Mouse (Mus musculus) forebrain, embryonic 10.5 days (tissue): Measurements from ENCODE around the gene Fryl. TPM values are rescaled to one million over a fixed set of nuclear protein-coding genes. Genes with fewer than 3 reads are reported as not detected.

Experiments used
- DNase-seq: peaks from one replicate; pipeline ENCODE4 v3.0.0-alpha.2; 2017; ENCODE audit warnings: low spot score; ENCODE audit errors: extremely low spot score
- H3K27ac ChIP-seq: fragments of 300-500 bp; sonication (generic); 2 replicates; pipeline ENCODE4 v1.5.1; 2016; ENCODE audit warnings: mild to moderate bottlenecking
- H3K27me3 ChIP-seq: fragments of 300-500 bp; sonication (generic); 2 replicates; pipeline ENCODE4 v1.6.1; 2016; ENCODE audit warnings: mild to moderate bottlenecking; ENCODE audit not compliant: poor library complexity, severe bottlenecking
- H3K36me3 ChIP-seq: fragments of 300-500 bp; sonication (generic); replicated peaks from 2 replicates; pipeline ENCODE4 v1.6.1; 2016; ENCODE audit warnings: mild to moderate bottlenecking, moderate library complexity
- H3K4me1 ChIP-seq: fragments of 300-500 bp; sonication (generic); 2 replicates; pipeline ENCODE4 v1.6.1; 2016
- H3K4me3 ChIP-seq: fragments of 300-500 bp; sonication (generic); 2 replicates; pipeline ENCODE4 v1.5.1; 2016; ENCODE audit warnings: mild to moderate bottlenecking, moderate library complexity
- H3K9me3 ChIP-seq: fragments of 300-500 bp; sonication (generic); 2 replicates; pipeline ENCODE4 v1.6.1; 2016; ENCODE audit warnings: mild to moderate bottlenecking, moderate library complexity
- WGBS: fragments of 180-500 bp; shearing (Covaris S2); methylation state at CpG from one replicate; pipeline ENCODE4 v1.1.7; 2016; 5-methylcytosine and 5-hydroxymethylcytosine counted together
- polyA plus RNA-seq: library from polyadenylated mRNA; unstranded; fragments of >200 nt; fragmentation: Nextera tagmentation; extraction: Ambion mirVana; gene quantifications from 2 replicates; pipeline ENCODE4 v1.2.1, GENCODE M21; 2016

Fryl gene
- 22.5 and 28.0 TPM in 2 replicates for polyA plus RNA-seq

- peak; percentile 99 for DNase-seq
- WGBS = under 1% methylated on average over 44 of the region's 44 CpGs
- Histone ChIP-seq H3K4me3 (peak within 1 kb of the TSS; percentile 93), H3K27ac (peak within 1 kb of the TSS; percentile 97), H3K36me3 (no peaks in the 10 kb centered on the region), H3K4me1 (peaks cover 33% of the 10 kb centered on the region), H3K27me3 (peaks cover 4% of the 10 kb centered on the region; the same call in 1 of the 2 replicates), H3K9me3 (no peaks in the 10 kb centered on the region)
Observed at GRCm38 (mm10) chr5:73256352-73257065, at the start of gene Fryl. Gene Fryl (minus strand): TSS chr5:73256619.

DNA sequence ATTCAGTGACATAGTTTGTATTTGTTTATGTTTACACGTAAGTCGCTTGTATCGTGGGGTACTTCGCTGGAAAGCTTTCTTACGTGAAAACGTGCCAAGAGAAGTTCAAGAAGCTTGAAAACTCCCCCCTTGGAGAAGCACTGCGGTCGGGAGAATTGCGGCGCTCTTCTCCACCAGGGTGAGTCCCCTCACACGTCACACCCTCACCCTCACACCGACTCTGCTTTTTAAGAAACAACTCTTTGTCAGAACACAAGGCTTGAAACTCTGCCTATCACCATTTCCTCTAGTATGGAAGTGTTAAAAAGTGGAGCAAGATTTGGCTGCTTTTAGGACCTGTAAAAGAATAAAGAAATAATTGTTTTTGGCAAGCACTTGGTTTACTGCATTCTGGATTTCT, 48.1 kb upstream of the Fryl start:
- no peak for DNase-seq
- Histone ChIP-seq H3K36me3 (peaks cover 99% of the 10 kb centered on the region), H3K27ac (no peak overlapping the region)

GRCm38 (mm10) chr5:73301601-73302307, 45.3 kb upstream of the Fryl start:
- no peaks in the 10 kb centered on the region for H3K27me3 ChIP-seq
- no peak for DNase-seq
- H3K4me1 ChIP-seq = no peaks in the 10 kb centered on the region
- no peak overlapping the region for H3K27ac ChIP-seq
- no peaks in the 10 kb centered on the region for H3K9me3 ChIP-seq
- WGBS = 92% methylated on average over 7 of the region's 7 CpGs
- peaks cover 96% of the 10 kb centered on the region for H3K36me3 ChIP-seq
- H3K4me3 ChIP-seq = no peak overlapping the region

More for the DNA sequence above, 48.1 kb upstream of the Fryl start:
- H3K4me1 ChIP-seq = no peaks in the 10 kb centered on the region
- H3K4me3 ChIP-seq = no peak overlapping the region
- no peaks in the 10 kb centered on the region for H3K9me3 ChIP-seq
- WGBS = 90% methylated on average over 12 of the region's 12 CpGs
- H3K27me3 ChIP-seq = no peaks in the 10 kb centered on the region

DNA sequence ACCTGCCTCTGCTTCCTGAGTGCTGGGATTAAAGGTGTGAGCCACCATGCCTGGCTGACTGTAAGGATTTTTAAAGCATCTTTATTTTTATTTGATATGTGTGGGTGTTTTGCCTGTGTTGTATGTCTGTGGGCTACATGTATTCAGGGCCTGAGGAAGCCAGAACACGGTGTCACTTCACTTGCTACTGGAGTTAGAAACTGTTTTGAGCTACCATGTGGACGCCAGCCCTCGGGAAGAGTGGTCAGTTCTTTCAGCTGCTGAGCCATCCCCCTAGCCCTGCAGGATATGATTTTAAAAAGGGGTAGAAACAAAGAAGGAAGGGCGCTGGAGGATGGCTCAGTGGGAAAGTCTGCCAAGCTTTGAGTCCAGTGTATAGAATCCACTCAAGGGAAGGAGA, 39.5 kb upstream of the Fryl start:
- DNase-seq = no peak
- H3K36me3 ChIP-seq = peaks cover 62% of the 10 kb centered on the region
- no peaks in the 10 kb centered on the region for H3K9me3 ChIP-seq
- H3K4me1 ChIP-seq = peaks cover 28% of the 10 kb centered on the region
- H3K27me3 ChIP-seq = no peaks in the 10 kb centered on the region
- 84% methylated on average over 4 of the region's 4 CpGs for WGBS
- no peak overlapping the region for H3K4me3 ChIP-seq
- no peak overlapping the region for H3K27ac ChIP-seq

- no peak overlapping the region for H3K4me3 ChIP-seq
- H3K9me3 ChIP-seq = no peaks in the 10 kb centered on the region
- DNase-seq = no peak
- 96% methylated on average over 7 of the region's 7 CpGs for WGBS
- peaks cover 28% of the 10 kb centered on the region for H3K4me1 ChIP-seq
- peaks cover 53% of the 10 kb centered on the region for H3K36me3 ChIP-seq
- no peaks in the 10 kb centered on the region for H3K27me3 ChIP-seq
- no peak overlapping the region for H3K27ac ChIP-seq
Observed at GRCm38 (mm10) chr5:73295016-73295415, 38.6 kb upstream of the Fryl start.

- H3K27ac ChIP-seq = peak overlapping the region; percentile 97
- H3K9me3 ChIP-seq = no peaks in the 10 kb centered on the region
- peak overlapping the region; percentile 81 for H3K4me3 ChIP-seq
- DNase-seq = no peak
- peaks cover 28% of the 10 kb centered on the region for H3K4me1 ChIP-seq
- H3K27me3 ChIP-seq = no peaks in the 10 kb centered on the region
- peaks cover 41% of the 10 kb centered on the region for H3K36me3 ChIP-seq
- 17% methylated on average over 8 of the region's 8 CpGs for WGBS
Observed at GRCm38 (mm10) chr5:73293458-73293827, 37.0 kb upstream of the Fryl start.

DNA sequence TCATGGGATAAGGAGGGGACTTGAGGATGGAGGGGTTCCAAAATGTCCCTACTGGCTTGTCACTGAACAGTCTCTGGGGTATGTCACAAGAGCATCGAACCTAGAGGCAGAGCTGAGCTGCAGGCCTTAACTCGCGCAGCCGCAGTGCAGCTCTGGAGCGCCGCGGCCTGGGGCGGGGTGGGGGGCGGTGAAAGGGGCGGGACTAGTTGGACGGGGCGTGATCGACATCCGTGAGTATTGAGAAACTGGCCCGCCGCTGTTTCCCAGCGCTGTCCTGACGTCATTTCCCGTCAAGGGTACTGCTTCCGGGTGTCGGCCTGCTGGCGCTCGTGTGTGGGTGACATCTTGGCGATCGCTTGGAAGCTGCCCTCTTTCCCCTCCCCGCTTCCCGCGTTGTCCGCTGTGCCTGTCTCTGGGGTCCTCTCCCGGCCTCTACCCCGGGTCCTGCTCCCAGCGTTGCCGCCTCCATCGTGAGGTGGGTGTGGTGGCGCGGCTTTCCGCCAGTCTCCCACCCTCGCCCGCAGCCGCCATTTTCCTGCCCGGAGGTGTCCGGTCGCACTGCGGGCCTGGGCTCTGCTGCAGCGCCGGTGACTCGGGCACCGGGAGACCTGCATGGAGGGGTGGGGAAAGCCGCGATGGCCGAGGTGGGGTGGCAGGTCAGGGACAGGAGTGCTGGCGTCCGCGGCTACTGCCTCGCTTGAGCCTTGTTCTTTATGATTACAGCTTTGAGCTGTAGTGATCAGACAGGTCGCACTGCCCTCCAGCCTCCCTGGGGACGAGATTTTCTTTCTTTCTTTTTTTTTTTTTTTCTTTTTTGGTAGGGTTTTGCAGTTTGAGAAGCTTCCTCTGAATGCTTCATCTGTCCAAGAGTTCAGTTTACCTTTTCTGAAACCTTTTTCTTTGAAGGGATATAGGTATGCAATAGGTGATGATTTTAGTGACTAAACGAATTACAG, 36.4 kb upstream of the Fryl start, which contains the start of gene Ociad1:
TSS of gene Ociad1 (plus strand) at position 283 of the 956 bp plus-strand sequence.
- Histone ChIP-seq H3K4me1 (peaks cover 28% of the 10 kb centered on the region), H3K27ac (peak within 1 kb of the TSS; percentile 97), H3K36me3 (peaks cover 35% of the 10 kb centered on the region), H3K4me3 (peak within 1 kb of the TSS; percentile 81), H3K27me3 (no peaks in the 10 kb centered on the region), H3K9me3 (no peaks in the 10 kb centered on the region)
- peak; percentile 99 for DNase-seq
- WGBS = under 1% methylated on average over 58 of the region's 58 CpGs

GRCm38 (mm10) chr5:73289900-73290299, 33.5 kb upstream of the Fryl start:
- Histone ChIP-seq H3K4me1 (peaks cover 20% of the 10 kb centered on the region), H3K4me3 (no peak overlapping the region), H3K36me3 (peaks cover 6% of the 10 kb centered on the region), H3K27ac (no peak overlapping the region), H3K9me3 (no peaks in the 10 kb centered on the region), H3K27me3 (no peaks in the 10 kb centered on the region)
- no peak for DNase-seq
- WGBS = 64% methylated on average over 2 of the region's 2 CpGs

DNA sequence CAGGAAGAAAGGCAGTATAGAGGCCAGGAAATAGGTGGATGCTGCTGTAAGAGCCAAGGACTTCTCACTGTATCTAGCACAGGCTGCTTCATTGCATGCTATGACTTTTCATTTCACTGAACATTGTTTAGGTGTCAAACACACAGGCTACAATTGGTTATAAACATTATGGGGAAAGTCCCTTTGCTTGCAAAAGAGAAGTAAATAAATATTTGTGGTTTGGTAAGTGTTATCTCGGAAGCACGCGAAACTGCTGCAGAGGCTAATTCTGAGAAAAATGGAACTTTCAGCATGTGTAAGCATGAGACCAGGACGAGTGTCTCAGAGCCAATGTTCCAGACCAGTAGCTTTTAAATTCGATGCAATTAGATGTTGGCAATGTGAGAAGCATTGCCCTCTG, 30.2 kb upstream of the Fryl start:
- Histone ChIP-seq H3K4me3 (no peak overlapping the region), H3K27ac (no peak overlapping the region), H3K9me3 (no peaks in the 10 kb centered on the region), H3K27me3 (no peaks in the 10 kb centered on the region), H3K4me1 (no peaks in the 10 kb centered on the region), H3K36me3 (no peaks in the 10 kb centered on the region)
- WGBS = 87% methylated on average over 5 of the region's 5 CpGs
- no peak for DNase-seq

DNA sequence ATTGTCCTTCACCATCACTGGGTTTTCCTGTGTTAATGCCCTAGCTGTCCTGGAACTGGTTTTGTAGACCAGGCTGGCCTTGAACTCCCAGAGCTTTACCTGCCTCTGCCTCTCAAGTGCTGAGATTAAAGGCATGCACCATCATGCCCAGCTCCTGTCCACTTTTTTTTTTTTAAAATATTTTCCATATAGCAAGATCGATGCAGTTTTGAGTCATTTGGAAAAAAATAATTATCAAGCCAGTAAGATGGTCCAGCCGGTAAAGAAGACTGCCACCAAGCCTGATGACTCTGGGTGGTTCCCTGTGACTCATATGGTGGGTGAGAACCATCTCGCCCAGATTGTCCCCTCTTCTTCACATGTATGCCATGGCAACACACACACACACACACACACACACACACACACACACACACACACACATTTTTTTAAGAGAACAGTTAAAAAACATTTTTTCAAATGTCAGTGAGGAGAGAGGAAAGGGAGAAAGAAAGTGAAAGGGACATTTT, 29.1 kb upstream of the Fryl start:
- Histone ChIP-seq H3K4me3 (no peak overlapping the region), H3K9me3 (no peaks in the 10 kb centered on the region), H3K27ac (no peak overlapping the region), H3K4me1 (no peaks in the 10 kb centered on the region), H3K27me3 (no peaks in the 10 kb centered on the region), H3K36me3 (no peaks in the 10 kb centered on the region)
- DNase-seq = no peak
- WGBS = 94% methylated on average over 3 of the region's 3 CpGs

DNA sequence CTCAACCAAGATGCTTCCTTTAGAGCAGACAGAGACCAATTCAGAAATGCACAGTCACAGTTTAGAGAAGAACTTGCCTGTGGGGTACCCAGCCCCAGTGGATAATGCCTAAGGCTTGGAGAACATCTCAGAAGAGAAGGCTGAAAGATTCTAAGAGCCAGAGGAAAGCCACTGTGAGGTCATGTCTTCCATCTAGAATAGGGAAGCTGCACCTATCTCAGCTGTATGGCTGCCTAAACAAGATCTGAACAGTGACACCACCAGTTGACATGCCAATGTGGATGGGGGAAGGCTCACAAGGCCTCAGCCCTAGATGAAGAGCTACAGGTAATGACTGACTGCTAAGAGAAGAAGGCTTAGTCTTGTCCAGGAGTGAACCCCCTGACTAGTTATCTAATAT, 27.6 kb upstream of the Fryl start:
- Histone ChIP-seq H3K9me3 (no peaks in the 10 kb centered on the region), H3K27me3 (no peaks in the 10 kb centered on the region), H3K4me1 (peaks cover 9% of the 10 kb centered on the region), H3K4me3 (no peak overlapping the region), H3K36me3 (no peaks in the 10 kb centered on the region), H3K27ac (no peak overlapping the region)
- DNase-seq = no peak

DNA sequence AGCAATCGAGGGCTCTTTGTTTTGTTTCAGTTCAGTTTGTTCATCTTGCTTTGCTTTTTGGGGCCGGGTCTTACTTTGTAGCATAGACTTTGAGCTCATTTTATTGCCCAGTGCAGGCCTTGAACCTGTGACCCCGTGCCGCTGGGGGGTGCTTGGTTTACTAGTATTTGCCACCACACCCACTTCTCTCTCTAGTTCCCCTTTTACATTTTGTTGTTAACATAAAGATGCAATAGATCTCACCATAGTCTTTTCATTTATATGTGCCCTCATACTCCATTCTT, 24.1 kb upstream of the Fryl start:
- no peaks in the 10 kb centered on the region for H3K36me3 ChIP-seq
- peaks cover 9% of the 10 kb centered on the region for H3K4me1 ChIP-seq
- no peaks in the 10 kb centered on the region for H3K27me3 ChIP-seq
- no peak overlapping the region for H3K27ac ChIP-seq
- DNase-seq = no peak
- no peaks in the 10 kb centered on the region for H3K9me3 ChIP-seq
- WGBS = 83% methylated on average over 4 of the region's 4 CpGs
- no peak overlapping the region for H3K4me3 ChIP-seq
